Mouse (Mus musculus) left cerebral cortex, postnatal 36 days (tissue): ENCODE data around the gene Col8a2. TPM values are rescaled to one million over a fixed set of nuclear protein-coding genes. Genes with fewer than 3 reads are reported as not detected.

Experiments
- DNase-seq, 2 experiments: peaks; one replicate each; pipeline ENCODE4 v3.0.0; 2021 to 2022; ENCODE audit warnings: low spot score in 2 of 2, mixed read lengths in 1 of 2
- intact Hi-C: fragments of 180-260 bp; cut with DNase I; formaldehyde crosslinking; loops from one replicate; pipeline ENCODE4 v1.15.1; 2025
- total RNA-seq, 2 experiments: library from RNA; stranded (reverse); gene quantifications; 2 replicates each; pipeline ENCODE4 v1.2.3; 2021

Col8a2 gene
- total RNA-seq, 2 experiments from 2014 or later = 1.6 to 1.7 TPM

GRCm38 (mm10) chr4:126295152-126295551, 8.6 kb downstream of the Col8a2 start:
- intact Hi-C loops = no loop called here

GRCm38 (mm10) chr4:126295937-126296336, 9.3 kb downstream of the Col8a2 start:
- no peak for DNase-seq
- intact Hi-C loops = no loop called here

More at GRCm38 (mm10) chr4:126295152-126295551, 8.6 kb downstream of the Col8a2 start:
- no peak for DNase-seq

GRCm38 (mm10) chr4:126296617-126297101, 10.1 kb downstream of the Col8a2 start:
- peak; percentile 38 to 59 for DNase-seq

GRCm38 (mm10) chr4:126300916-126301583, 14.5 kb downstream of the Col8a2 start:
- intact Hi-C loops = no loop called here
- no peak for DNase-seq

More at GRCm38 (mm10) chr4:126296617-126297101, 10.1 kb downstream of the Col8a2 start:
- intact Hi-C loops = no loop called here

- DNase-seq = no peak
- intact Hi-C loops = no loop called here
Measured at GRCm38 (mm10) chr4:126301584-126302309, 15.2 kb downstream of the Col8a2 start.

- DNase-seq = no peak
- intact Hi-C loops = no loop called here
Measured at GRCm38 (mm10) chr4:126303877-126304276, 17.3 kb downstream of the Col8a2 start.

GRCm38 (mm10) chr4:126305428-126305827, 18.8 kb downstream of the Col8a2 start:
- intact Hi-C loops = loop anchor here (5.0 kb wide), 1 partner anchor 78 kb away; no protein-coding TSS in a partner anchor
- DNase-seq = no peak

GRCm38 (mm10) chr4:126306058-126306457, 19.5 kb downstream of the Col8a2 start:
- intact Hi-C loops = loop anchor here (5.0 kb wide), 1 partner anchor 79 kb away; no protein-coding TSS in a partner anchor
- no peak for DNase-seq

- intact Hi-C loops = loop anchor here (5.0 kb wide), 1 partner anchor 80 kb away; no protein-coding TSS in a partner anchor
- DNase-seq = no peak
Measured at GRCm38 (mm10) chr4:126306827-126307226, 20.2 kb downstream of the Col8a2 start.

GRCm38 (mm10) chr4:126309211-126309921, 22.8 kb downstream of the Col8a2 start:
- no peak for DNase-seq
- intact Hi-C loops = loop anchor here (5.0 kb wide), 1 partner anchor 82 kb away; no protein-coding TSS in a partner anchor

GRCm38 (mm10) chr4:126309922-126310309, 23.3 kb downstream of the Col8a2 start:
- peak; percentile 72 to 83 for DNase-seq
- intact Hi-C loops = loop anchor here (5.0 kb wide), 2 partner anchors 43 to 83 kb away; no protein-coding TSS in a partner anchor

GRCm38 (mm10) chr4:126310344-126310743, 23.8 kb downstream of the Col8a2 start:
- intact Hi-C loops = loop anchor here (5.0 kb wide), 1 partner anchor 43 kb away; no protein-coding TSS in a partner anchor
- no peak for DNase-seq

- no peak for DNase-seq
- intact Hi-C loops = loop anchor here (5.0 kb wide), 1 partner anchor 44 kb away; no protein-coding TSS in a partner anchor
Measured at GRCm38 (mm10) chr4:126311566-126312200, 25.1 kb downstream of the Col8a2 start.

- intact Hi-C loops = loop anchor here (5.0 kb wide), 1 partner anchor 46 kb away; no protein-coding TSS in a partner anchor
- no peak for DNase-seq
Measured at GRCm38 (mm10) chr4:126313202-126313601, 26.6 kb downstream of the Col8a2 start.

- intact Hi-C loops = loop anchor here (5.0 kb wide), 1 partner anchor 47 kb away; no protein-coding TSS in a partner anchor
- no peak for DNase-seq
Measured at GRCm38 (mm10) chr4:126314393-126314792, 27.8 kb downstream of the Col8a2 start.

GRCm38 (mm10) chr4:126315931-126316330, 29.3 kb downstream of the Col8a2 start:
- no peak for DNase-seq
- intact Hi-C loops = no loop called here

- intact Hi-C loops = no loop called here
- DNase-seq = no peak
Measured at GRCm38 (mm10) chr4:126316443-126317040, 29.9 kb downstream of the Col8a2 start.

GRCm38 (mm10) chr4:126319806-126320205, 33.2 kb downstream of the Col8a2 start:
- intact Hi-C loops = no loop called here
- no peak for DNase-seq
